Mouse (Mus musculus): ENCODE data around the gene Gatb.

GRCm38 (mm10) chr3:85607753-85608152 lies 33.8 kb downstream of the Gatb start:
- TF ChIP-seq CTCF (IDR thresholded peaks at IDR 0.05; ENCODE audit: borderline replicate concordance, insufficient read depth, low read depth, low read length) (no peak), POLR2A (IDR thresholded peaks at IDR 0.05; ENCODE audit: borderline replicate concordance, insufficient read depth, low read length) (no peak)

Measured in cerebellum, adult 2 months (tissue).